Mouse (Mus musculus) ES-CJ7 (cell line): ENCODE results near the gene Slc7a4.
"Not testable (repeated sequence)": the region's sequence is repeated elsewhere in the genome, so short reads cannot be mapped to it uniquely, and the experiment has no call there.

Source experiments
- DNase-seq: peaks from one replicate; pipeline ENCODE4 v3.0.0; 2011; ENCODE audit warnings: low read depth, low spot score

The Slc7a4 gene

DNA sequence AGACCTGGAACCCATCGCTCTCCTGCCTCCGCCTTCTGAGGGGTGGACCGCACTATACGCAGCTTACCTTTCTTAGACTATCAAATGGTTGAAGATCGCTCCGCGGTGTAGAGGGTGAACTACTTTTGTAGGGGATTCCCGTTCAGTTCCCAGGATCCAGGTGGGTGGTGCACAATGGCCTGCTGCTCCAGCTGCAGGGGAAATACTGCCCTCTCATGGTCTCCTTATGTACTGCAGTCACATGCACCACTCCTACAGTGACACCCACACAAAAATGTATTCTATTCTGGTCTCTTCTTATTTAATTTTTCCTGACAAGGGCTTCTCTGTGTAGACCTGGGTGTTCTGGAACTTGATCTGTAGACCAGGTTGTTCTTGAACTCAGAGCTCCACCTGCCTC lies at the start of gene Slc7a4:
TSS of gene Slc7a4 (minus strand) at position 151 of the 400 bp plus-strand sequence.
- DNase-seq, result peak; percentile 94

DNA sequence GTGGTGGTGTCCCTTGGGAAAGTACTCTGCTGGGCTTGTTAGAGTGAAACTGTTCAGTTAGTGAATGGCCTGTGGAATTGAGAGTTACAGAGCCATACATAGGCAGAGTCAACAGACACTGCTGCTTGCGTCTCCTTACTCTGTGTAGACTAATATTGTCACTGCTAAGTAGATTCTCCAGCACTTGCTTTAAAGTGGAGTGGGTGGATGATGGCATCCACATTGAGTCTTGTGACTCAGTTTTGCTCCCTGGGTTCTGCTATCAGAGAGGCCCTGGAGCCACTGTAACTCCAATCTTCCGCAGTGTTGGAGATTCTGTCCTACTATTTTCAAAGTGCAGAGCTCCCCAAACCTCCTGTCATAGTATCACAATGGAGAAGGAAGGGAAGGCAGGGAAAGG lies 49.6 kb upstream of the Slc7a4 start:
- no peak for DNase-seq

DNA sequence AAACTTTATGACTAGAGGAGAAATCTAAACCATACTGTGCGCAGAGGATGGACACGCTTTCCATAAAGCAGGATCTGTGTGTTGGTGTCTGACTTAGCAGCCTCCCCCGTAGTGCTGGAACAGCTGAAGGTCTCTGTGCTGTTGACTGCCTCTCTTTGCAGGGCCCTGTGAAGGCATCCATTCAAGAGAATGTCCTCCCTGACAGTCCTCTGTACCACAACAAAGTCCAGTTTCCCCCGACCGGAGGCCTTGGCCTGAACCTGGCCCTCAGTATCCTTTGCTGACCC lies 43.2 kb upstream of the Slc7a4 start:
- no peak for DNase-seq

DNA sequence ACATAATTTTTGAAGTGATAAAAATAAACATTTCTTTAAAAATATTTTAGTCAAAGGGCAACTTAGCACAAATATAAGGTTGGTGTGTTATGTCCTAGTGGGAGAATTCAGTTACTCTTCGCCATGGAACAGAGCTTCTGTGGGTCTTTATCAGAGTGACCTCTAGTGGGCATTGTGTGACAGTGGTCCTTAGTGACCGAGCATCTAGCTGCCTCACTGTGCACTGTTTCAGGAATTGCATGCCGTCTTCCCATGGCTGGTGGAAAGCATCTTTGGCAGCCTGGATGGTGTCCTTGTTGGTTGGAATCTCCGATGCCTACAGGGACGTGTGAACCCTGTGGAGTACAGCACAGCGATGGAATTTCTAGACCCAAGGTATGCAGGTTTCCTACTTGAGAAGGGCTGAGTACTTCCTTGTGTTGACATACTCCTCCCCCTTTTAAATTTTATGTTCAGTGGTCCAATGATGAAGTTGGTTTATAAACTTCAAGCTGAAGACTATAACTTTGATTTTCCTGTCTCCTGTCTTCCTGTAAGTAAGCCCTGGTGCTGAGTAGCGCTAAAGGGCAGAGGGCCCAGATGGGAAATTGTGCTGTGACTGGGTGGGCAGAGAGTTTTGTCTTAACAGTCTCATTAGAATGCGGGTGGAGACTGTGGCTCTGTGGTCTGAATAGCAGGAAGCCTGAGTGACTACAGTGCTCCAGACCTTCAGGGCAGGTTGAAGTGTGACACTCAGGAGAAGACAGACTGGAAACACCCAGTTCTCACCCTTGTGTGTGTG lies 42.7 kb upstream of the Slc7a4 start:
- peak; percentile 61 for DNase-seq

DNA sequence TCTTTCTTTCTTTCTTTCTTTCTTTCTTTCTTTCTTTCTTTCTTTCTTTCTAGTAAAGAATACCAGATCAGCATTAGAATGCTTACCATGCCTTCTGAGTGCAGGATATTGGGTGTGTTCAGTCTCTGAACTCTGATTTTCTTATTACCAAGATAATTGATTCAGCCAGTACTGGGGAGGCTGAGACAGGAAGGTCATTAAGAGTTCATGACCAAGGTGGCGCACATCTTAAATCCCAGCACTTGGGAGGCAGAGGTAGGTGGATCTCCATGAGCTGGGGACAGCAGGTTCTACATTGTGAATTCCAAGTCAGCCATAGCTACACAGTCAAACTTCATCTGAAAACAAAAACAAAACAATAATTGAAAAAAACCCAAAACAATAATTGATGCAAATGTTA lies 38.9 kb upstream of the Slc7a4 start:
- DNase-seq, result peak; percentile 71

DNA sequence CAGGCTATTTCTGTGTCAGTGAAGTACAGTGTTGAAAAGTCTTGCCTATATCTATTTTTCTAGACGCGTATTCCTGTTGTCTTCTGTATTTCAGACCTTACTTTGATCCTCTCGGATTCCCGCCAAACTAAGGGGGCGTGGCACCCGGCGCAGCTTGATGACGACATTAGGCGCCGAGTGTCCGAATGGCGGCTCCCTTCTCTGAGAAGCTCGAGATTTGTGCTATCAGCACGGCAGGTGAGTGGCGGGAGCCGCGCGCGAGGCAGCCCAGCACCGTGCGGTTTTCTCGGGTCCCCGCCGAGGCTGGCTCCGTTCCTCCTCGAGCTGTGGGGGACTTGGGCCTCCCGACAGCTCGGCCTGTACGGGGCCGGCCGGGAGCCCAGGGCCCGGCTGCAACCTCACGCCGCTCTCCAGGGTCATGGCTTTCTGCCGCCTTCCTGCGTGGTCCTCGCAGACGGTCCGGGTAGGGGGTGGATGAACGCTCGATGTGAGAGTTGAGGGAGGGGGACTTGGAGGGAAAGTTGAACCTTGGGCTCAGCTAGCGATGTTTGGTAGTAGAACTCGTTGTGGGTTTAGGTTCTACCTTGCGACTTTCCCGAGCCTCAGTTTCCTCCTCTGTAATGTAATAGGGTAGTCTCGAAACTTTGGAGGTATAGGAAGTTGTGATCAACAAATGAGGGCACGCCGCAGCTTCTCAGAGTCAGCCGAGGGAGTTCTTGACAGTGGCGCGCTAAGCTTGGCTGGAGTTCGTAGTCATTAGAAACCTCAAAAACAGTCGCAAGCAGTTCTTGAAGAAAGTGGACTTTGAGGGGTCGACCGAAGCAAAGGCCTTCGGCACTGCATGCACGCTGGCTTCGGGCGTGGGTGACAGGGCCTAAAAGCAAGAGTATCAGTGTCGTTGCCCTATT lies 36.4 kb upstream of the Slc7a4 start, which contains the start of gene Smpd4:
TSS of gene Smpd4 (plus strand) at position 157 of the 908 bp plus-strand sequence.
- peak; percentile 88 for DNase-seq

DNA sequence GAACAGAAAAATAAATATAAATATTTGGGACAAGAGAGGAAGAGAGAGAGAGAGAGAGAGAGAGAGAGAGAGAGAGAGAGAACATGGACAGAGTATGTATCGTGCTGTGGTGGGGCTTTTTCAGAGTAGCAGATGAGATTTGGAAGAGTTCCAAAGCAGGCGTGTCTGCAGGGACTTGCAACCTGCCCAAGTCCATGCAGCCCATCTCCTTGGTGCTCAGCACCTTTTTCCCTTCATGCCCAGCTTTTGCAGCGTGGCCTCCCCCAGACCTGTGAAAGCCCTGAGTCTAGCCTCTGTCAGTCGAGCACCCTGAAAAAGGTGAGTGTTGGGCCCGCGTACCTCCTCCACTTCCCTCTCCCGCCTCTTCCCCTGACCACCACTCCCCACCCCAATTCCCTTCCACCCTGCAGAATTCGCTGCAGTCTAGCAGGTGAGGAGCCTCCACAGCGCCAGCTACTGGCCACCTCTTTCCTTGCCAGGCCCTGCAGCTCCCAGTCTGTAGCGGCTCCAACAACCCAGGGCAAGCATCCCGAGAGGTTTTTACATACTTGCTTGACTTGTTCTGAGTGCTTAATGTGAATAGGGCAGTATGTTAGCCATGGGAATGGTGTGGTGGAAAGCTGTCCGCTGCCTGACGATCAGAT lies 35.0 kb upstream of the Slc7a4 start:
- DNase-seq, result peak; percentile 90

DNA sequence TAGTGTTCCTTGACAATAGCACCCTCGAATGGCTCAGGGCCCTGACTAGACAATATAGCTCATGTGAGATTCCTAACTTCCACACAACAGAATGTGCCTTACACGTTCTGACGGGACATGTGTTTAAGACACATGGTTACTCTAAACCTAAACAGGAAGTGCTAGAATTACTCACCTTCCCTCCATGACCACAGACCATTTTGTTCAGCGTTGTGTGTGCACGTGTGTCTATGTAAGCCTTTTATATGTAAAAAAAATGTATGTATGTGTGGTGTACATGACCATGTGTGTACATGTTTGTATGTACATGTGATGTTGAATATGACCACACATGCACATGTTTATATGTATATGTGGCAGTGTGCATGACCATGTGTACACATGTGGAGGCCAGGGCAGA lies 33.2 kb upstream of the Slc7a4 start:
- no peak for DNase-seq

DNA sequence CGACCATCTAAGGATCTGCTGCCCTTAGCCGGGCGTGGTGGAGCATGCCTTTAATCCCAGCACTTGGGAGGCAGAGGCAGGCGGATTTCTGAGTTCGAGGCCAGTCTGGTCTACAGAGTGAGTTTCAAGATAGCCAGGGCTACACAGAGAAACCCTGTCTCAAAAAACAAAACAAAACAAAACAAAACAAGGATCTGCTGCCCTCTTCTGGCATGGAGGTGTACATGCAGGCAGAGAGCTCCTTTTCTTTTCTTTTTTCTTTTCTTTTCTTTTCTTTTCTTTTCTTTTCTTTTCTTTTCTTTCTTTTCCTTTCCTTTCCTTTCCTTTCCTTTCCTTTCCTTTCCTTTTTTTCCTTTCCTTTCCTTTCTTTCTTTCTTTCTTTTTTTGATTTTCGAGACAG lies 31.7 kb upstream of the Slc7a4 start:
- not testable (repeated sequence) for DNase-seq

DNA sequence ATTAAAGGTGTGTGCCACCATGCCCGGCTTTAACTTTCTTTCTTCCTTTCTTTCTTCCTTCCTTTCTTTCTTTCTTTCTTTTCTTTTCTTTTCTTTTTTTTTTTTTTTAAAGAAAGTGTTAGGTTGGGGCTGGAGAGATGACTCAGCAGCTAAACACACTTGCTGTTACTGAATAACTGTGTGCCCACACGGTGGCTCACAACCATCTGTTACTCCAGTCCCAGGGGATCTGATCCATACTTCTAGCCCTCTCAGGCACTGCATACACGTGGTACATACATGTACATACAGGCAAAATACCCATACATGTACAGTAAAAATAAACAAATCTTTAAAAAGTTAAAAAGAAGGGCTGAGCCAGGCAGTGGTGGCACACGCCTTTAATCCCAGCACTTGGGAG lies 28.4 kb upstream of the Slc7a4 start:
- DNase-seq, result no peak

DNA sequence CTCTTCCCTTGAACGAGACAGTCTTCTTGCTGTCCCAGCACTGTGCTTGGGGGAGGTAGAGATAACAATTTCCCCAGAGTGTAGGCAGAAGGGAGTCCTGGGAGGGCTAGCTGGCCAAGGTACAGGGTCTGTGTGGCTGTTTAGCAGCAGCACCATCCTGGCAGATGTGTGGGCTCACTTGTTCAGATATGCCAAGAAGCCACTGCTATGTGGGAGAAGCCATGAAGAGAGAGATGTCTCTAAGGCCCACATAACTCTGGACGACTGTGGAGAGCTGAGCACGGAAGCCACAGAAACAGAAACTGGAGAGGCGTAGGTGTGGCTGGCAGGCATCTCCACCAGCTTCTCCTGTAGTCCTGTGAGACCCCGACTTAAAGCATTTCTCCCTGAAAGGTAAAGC lies 22.7 kb upstream of the Slc7a4 start:
- no peak for DNase-seq

DNA sequence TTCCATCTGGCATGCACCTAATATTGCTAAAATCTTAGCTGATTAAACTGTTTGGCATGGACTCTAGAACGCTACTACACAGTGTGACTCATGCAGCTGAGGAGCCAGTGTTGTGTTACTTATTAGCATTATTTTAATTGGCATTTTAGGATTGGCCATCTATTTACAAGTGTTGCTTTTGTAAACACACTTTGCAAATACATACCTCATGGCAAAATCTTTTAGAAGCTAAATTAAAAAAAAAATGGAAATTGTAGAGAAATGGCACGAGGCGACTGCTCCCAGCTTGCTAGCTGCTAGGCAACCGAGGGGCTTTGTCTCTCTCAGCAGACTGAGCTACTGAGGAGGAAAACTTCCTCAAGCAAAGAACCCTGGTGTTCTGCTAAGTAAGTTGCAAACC lies 21.9 kb upstream of the Slc7a4 start:
- DNase-seq, result no peak

DNA sequence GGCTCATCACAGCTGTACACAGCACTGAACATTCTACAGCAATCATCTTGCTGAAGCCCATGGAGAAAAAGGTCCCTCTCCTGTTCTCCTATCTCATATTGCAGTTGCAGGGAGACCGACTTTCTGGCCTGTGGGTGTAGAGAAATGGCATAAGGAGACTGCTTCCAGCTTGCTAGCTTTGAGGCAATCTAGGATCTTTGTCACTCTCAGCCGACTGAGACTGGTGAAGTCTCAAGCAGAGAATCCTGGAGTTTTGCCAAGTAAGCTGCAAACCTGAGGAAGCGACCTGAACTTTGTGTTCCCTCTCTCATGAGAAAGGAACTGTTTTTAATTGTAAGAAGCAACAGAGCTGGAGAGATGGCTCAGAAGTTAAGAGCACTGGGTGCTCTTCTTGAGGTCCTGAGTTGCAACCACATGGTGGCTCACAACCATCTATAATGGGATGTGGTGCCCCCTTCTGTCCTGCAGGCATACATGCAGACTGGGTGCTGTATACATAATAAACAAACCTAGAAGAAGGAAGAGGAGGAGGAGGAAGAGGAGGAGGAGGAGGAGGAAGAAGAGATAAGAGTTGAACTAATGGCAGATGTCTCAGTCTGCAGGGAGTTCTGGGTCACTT lies 18.0 kb upstream of the Slc7a4 start:
- peak; percentile 66 for DNase-seq

DNA sequence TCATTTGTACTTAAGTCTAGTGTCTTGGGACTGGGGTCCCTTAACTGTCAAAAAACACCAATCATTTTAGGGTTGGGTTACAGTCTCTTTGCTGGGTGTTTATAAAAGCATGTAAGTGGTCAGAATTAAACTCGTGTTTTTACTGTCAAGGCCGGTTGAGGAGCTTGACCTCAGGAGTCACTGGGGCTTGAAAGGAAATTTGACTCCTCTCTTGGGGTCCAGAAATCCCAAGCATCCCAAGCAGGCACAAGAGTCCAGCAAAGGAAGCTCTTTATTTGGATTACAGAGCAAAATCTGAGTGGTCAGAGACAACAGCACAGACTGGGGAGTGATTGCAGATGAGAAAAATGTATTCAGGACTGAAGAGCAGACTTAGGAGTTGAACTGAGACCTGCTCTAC lies 7.7 kb upstream of the Slc7a4 start:
- no peak for DNase-seq

DNA sequence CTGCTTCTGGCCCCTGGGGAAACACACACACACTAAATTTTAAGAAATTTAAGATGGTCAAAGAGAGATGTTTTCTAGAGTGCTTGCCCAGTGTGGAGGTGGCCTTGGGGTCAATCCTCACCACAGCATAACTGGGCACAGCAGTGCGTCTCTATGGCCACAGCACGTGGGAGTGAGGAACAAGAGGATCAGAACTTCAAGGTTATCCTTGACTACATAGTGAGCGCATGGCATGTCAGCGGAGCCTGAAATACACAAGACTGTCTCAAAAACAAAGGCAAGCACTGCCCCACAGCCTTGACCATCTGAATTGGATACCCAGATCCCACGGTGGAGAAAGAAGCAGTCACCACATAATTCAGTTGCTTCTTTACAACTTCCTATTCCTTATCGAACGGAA lies 1.5 kb upstream of the Slc7a4 start:
- no peak for DNase-seq

DNA sequence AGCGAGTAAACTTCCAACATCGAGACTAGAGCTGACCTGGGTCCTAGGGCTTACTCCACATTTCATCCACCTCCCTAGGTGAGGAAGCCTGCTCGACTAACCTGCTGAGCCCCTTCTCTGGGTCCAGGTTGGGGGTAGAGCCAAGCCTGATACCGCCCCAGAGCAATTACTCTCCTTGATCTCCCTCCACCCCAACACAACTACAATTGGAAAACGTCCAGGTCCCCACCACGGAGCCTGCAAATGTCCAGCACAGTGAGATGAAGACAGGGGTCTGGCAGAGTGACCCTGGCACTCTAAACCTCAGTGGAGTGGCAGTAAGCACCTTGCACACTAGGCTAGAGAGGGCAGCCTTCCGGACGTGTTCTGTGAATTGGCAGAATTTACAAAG lies 6.2 kb downstream of the Slc7a4 start:
- no peak for DNase-seq

DNA sequence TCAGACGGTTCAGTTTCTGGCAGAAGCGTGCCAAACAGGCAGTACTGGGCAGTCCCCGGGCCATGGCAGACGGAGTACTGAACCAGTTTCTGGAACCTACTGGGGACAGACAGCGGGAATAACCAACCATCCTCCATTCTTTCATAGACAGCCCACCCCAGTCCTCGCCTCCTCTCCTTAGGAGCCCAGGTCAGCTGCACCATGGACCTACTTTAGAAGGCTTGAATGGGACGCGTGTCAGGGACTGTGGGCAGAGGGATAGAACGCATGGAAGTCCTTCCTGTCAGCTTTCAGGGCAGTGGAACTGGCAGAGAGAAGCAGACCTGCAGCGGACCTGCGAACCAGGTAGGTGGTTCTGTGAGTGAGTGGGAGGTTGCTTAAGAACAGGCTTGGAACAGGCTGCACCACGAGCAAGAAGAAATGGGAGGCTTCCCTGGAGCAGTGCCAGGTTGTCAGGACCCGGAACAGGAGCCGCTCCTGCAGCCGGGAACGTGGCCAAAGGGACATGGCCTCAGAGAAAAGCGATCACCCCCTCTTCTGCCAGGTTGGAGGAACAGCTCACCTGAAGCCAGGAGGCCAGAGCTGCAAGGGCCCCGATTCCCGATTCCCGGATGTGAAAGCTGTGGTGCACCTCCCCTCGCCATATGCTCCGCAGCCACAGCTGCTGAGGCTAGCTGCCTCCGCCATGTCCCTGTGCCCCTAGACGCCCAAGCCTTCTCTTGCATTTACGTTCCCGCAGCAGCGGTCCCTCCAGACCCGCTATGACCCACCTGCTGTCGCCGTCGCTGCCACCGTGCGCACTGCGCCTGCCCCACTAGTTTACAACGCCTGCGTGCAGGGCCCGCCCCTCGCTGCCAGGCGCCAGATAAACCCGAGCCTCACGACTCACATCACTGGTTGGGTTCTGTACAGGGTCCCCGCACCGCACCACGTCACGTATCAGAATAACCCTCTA lies 6.9 kb downstream of the Slc7a4 start:
- DNase-seq, result peak; percentile 27

DNA sequence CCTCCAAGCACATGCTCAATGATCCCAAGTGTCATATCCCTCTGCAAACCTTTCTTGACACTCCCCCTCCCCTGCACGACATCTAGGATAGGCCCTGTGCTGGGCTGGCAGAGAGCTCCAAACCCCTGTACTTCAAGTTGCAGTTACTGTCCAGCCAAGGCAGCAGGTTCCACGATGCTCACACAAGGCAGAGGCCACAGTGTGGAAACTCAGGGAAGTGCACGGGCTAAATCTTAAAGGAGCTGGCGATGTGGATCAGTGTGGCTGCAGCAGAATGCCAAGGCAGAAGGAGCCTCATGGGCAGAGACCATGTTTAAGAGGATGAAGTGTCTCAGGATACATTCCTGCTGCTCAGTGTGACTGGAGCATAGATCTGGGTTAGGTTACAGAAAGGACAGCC lies 16.8 kb downstream of the Slc7a4 start:
- DNase-seq, result no peak

DNA sequence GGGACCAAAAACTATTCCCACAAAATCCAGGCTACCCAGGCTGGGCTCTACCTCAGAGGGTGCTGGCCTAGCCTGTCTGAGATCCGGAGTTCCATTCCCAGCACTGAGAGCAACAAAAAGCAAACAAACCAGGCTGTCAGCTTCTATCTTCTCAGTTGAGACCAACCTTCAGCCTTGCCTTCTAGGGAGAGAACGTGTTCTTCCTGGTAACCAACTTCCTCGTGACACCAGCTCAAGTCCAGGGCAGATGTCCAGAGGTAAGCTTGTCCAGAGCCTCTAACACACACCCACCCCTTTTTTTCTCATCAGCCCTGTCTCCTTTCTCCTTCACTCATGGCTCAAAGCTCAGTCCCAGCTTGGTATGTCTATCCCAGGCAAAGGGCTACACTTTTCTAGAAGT lies 18.2 kb downstream of the Slc7a4 start:
- no peak for DNase-seq

DNA sequence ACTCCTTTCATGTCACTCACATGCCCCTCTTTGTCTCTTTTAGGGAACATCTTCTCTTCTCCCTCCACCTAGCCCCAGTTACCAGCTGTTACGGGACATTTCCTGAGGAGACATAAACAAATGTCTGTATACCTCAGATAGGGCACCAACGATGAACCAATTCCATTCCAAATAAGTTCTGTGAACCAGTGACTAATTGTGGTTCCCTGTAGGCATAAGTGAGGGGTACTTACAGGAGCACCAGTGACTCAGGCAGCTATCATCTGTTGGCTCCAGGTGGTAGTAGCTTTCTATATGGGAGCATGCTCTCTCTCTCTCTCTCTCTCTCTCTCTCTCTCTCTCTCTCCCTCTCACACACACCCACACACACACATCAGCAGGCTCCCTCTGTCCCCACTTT lies 18.8 kb downstream of the Slc7a4 start:
- DNase-seq, result no peak

DNA sequence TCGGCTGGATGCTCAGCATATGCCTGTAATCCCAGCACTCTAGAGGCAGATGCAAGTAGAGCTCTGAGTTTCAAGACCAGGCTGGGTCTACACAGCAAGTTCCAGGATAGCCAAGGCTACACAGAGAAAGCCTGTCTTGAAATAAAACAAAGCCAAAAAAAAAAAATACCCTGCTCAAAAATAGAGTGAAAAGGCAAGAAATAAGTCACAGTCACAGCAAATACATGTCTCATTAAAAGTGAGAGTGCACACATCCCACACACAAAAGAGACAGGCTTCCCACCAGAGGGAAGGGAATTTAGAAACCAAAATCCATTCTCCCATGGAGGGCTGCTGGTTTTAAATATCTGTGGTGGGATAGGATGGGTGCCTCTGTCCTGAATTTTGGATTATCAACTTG lies 19.4 kb downstream of the Slc7a4 start:
- no peak for DNase-seq
